Mouse (Mus musculus): ENCODE results near the gene Krt81. TPM values are rescaled to one million over a fixed set of nuclear protein-coding genes. Genes with fewer than 3 reads are reported as not detected.
A peak's percentile ranks its signal among the peaks of the same experiment; 100 is the strongest.

Gene Krt81
- polyA plus RNA-seq, 1 experiment from 2014 or later, result not detected

DNA sequence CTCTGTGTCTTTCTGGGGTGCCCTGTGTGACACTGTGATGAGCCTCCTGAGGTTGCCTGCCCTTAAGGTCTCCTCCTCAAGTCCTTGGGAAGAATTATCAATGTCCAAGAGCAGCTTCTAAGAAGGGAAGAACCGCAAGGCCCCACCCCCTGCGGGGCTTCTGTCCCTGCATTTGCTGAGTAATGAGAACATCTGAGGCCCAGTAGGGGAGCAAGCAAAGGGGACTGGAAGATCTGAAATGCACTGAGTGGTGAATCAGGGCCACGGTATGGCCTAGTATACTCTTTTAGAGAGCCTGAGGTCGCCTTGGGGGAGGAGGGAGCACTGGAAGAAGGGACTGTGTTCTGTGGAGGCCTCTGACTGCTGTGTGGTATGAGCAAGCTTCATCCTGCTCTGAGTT, 18.5 kb upstream of the Krt81 start:
- no peak overlapping the region for H3K4me3 ChIP-seq (ENCODE audit: low read depth, low read length)
- TF ChIP-seq CTCF (IDR thresholded peaks at IDR 0.05) (no peak), EP300 (IDR thresholded peaks at IDR 0.05) (no peak)
- H3K27ac ChIP-seq (ENCODE audit: low read length), result no peak overlapping the region
- no peak overlapping the region for H3K4me2 ChIP-seq (replicated peaks; ENCODE audit: low read depth, low read length)
- no peaks in the 10 kb centered on the region for H3K9me3 ChIP-seq (ENCODE audit: low read length)
- H3K9ac ChIP-seq (replicated peaks; ENCODE audit: low read depth), result no peak overlapping the region
- WGBS, result 36% methylated on average over 4 of the region's 4 CpGs
- H3K36me3 ChIP-seq (ENCODE audit: insufficient read depth, low read length), result no peaks in the 10 kb centered on the region
- no peaks in the 10 kb centered on the region for H3K27me3 ChIP-seq (replicated peaks; ENCODE audit: insufficient read depth, low read length)
- no peaks in the 10 kb centered on the region for H3K4me1 ChIP-seq (ENCODE audit: insufficient read depth, low read depth, low read length)
- DNase-seq (ENCODE audit: low spot score), result no peak
- no peak for ATAC-seq

DNA sequence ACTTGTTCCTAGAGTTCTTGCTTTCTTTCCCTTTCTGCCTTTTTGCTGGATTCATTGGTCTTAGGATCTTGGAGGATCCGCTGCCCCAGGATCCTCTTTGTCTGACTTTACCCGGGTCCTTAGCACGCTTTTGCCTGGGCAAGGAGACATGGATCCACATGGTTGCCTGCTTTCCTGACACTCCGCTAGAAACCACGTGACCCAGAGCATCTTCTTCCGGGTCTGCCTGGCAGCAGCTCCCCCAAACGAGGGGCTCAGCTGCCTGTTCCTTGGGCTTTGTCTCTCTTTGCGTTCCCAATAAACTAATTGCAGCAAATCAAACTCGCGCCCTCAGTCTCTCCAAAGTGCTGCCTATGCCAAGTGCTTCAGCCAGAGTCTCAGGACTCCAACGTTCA, 16.1 kb upstream of the Krt81 start:
- peak overlapping the region; percentile 49 for H3K4me2 ChIP-seq (replicated peaks; ENCODE audit: low read depth, low read length)
- ATAC-seq (no peak), DNase-seq (ENCODE audit: low spot score) (no peak)
- TF ChIP-seq EP300 (IDR thresholded peaks at IDR 0.05) (no peak), CTCF (IDR thresholded peaks at IDR 0.05) (no peak)
- H3K27ac ChIP-seq (ENCODE audit: low read length), result no peak overlapping the region
- no peaks in the 10 kb centered on the region for H3K4me1 ChIP-seq (ENCODE audit: insufficient read depth, low read depth, low read length)
- no peaks in the 10 kb centered on the region for H3K27me3 ChIP-seq (replicated peaks; ENCODE audit: insufficient read depth, low read length)
- no peaks in the 10 kb centered on the region for H3K9me3 ChIP-seq (ENCODE audit: low read length)
- H3K4me3 ChIP-seq (ENCODE audit: low read depth, low read length), result peak overlapping the region; percentile 19; the same call in 1 of the 2 replicates
- no peak overlapping the region for H3K9ac ChIP-seq (replicated peaks; ENCODE audit: low read depth)
- 30% methylated on average over 11 of the region's 11 CpGs for WGBS
- H3K36me3 ChIP-seq (ENCODE audit: insufficient read depth, low read length), result no peaks in the 10 kb centered on the region

DNA sequence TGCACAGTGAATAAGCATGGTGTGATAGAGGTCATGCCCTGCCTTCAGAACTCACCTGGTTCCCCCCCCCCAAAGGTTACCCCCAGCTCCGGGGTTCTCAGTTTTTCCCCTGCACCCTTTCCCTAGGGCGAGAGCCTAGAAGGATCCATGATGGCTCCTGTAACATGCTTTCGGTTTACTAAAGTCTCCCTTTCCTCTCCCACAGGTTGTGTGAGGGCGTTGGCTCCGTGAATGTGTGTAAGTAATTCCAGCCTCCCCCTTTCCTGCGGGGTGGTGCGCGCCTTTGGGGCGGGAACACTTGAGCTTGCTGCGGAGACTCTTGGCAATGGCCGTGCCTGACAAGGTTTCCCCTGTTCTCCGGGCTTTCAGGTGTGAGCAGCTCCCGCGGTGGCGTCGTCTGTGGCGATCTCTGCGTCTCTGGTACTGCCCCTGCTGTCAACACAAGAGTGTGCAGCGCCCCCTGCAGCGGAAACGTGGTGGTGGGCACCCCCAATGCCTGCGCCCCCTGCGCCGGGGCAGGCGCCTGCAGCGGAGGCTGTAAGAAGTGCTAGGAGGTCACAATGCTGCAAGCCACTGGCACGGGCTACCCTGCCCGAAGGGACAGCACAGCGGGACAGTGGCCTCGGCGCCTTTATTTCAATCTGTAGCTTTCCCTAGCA, 15.6 kb upstream of the Krt81 start:
- Histone ChIP-seq H3K4me1 (ENCODE audit: insufficient read depth, low read depth, low read length) (no peaks in the 10 kb centered on the region), H3K4me3 (ENCODE audit: low read depth, low read length) (peak overlapping the region; percentile 19; the same call in 1 of the 2 replicates), H3K36me3 (ENCODE audit: insufficient read depth, low read length) (no peaks in the 10 kb centered on the region), H3K27me3 (replicated peaks; ENCODE audit: insufficient read depth, low read length) (no peaks in the 10 kb centered on the region), H3K27ac (ENCODE audit: low read length) (no peak overlapping the region), H3K9ac (replicated peaks; ENCODE audit: low read depth) (no peak overlapping the region), H3K9me3 (ENCODE audit: low read length) (no peaks in the 10 kb centered on the region), H3K4me2 (replicated peaks; ENCODE audit: low read depth, low read length) (peak overlapping the region; percentile 49)
- TF ChIP-seq EP300 (IDR thresholded peaks at IDR 0.05) (no peak), CTCF (IDR thresholded peaks at IDR 0.05) (peak; percentile 76)
- peak; percentile 55 for DNase-seq (ENCODE audit: low spot score)
- peak; percentile 75 for ATAC-seq
- WGBS, result 6% methylated on average over 31 of the region's 31 CpGs

DNA sequence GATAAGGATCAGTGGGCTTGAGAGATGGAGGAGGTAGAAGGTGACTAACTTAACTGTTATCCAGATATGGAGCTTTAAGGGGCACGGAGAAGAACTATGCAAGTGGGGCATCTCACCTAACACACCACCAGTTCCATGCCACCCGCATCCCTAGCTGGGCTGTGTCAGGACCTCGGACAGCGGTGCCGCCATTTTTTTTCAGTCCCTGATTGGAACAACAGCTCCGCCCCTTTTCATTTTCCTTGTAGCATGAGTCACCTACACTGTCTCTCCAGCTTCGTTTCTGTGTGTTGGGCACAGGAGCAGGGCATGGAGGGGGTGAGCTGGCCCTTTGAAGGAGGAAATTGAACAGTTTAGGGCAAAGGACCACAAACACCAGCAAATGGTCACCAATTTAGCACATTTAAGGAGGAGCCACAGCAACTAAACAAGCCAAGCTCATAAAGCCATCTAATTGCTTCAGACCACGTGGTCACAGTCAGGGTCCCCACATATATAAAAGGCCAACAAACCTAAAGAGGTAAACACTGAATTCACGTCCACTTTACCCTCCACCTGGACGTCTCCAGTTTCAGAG, 9.5 kb upstream of the Krt81 start, which contains the start of gene Krt86:
Gene Krt86 (plus strand): TSS at position 527 of the 577 bp plus-strand sequence.
- H3K27me3 ChIP-seq (replicated peaks; ENCODE audit: insufficient read depth, low read length), result no peaks in the 10 kb centered on the region
- no peaks in the 10 kb centered on the region for H3K36me3 ChIP-seq (ENCODE audit: insufficient read depth, low read length)
- DNase-seq (ENCODE audit: low spot score) (peak; percentile 75), ATAC-seq (peak; percentile 47; the same call in 1 of the 2 replicates)
- H3K4me1 ChIP-seq (ENCODE audit: insufficient read depth, low read depth, low read length), result no peaks in the 10 kb centered on the region
- TF ChIP-seq CTCF (IDR thresholded peaks at IDR 0.05), result no peak
- no peak for TF ChIP-seq EP300 (IDR thresholded peaks at IDR 0.05)
- no peaks in the 10 kb centered on the region for H3K9me3 ChIP-seq (ENCODE audit: low read length)
- no peak within 1 kb of the TSS for H3K27ac ChIP-seq (ENCODE audit: low read length)
- no peak within 1 kb of the TSS for H3K4me3 ChIP-seq (ENCODE audit: low read depth, low read length)
- H3K9ac ChIP-seq (replicated peaks; ENCODE audit: low read depth), result no peak within 1 kb of the TSS
- WGBS, result 25% methylated on average over 10 of the region's 10 CpGs
- no peak within 1 kb of the TSS for H3K4me2 ChIP-seq (replicated peaks; ENCODE audit: low read depth, low read length)

DNA sequence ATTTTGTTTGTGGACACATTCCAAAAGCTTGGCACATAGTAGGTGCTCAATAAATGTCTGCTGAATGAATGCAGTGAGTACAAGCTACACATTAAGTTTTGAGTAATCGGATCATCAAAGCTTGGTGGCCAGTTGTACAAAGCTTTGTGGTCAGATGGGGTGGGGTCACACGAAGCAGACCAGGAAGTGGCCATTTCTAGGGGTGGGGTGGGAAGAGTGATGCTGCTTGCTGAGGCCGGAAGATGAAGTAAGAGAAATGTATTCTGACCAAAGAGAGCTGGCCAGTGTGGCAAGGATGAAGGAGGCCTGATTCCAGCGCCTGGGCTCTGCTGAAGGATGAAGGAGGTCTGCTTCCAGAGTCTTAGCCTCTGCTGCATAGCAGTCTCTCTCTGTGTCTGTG, 5.5 kb upstream of the Krt81 start:
- H3K4me2 ChIP-seq (replicated peaks; ENCODE audit: low read depth, low read length), result no peak overlapping the region
- 66% methylated on average over 4 of the region's 4 CpGs for WGBS
- H3K4me3 ChIP-seq (ENCODE audit: low read depth, low read length), result no peak overlapping the region
- no peaks in the 10 kb centered on the region for H3K9me3 ChIP-seq (ENCODE audit: low read length)
- H3K9ac ChIP-seq (replicated peaks; ENCODE audit: low read depth), result no peak overlapping the region
- no peak for TF ChIP-seq EP300 (IDR thresholded peaks at IDR 0.05)
- TF ChIP-seq CTCF (IDR thresholded peaks at IDR 0.05), result no peak
- H3K36me3 ChIP-seq (ENCODE audit: insufficient read depth, low read length), result no peaks in the 10 kb centered on the region
- no peak for ATAC-seq
- H3K27me3 ChIP-seq (replicated peaks; ENCODE audit: insufficient read depth, low read length), result no peaks in the 10 kb centered on the region
- H3K4me1 ChIP-seq (ENCODE audit: insufficient read depth, low read depth, low read length), result no peaks in the 10 kb centered on the region
- DNase-seq (ENCODE audit: low spot score), result no peak
- H3K27ac ChIP-seq (ENCODE audit: low read length), result no peak overlapping the region

DNA sequence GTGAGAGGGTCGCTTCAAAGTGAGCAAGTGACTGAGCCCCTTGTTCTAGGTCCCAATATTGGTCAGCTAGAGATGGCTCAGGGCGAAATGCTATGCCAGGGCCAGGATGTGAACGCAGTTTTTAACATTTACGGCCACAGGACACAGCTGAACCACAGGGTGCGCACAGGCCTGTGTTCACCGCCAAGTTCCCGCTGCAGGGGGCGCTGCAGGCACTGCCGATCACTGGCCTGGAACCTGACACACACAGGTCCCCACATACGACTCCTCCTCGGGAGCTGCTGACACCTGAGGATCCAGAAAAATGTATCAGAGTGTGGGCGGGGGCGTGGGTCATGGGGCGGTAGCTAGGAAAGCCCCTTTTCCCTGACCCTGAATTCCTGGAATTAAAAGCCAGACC, 4.3 kb downstream of the Krt81 start:
- no peak overlapping the region for H3K9ac ChIP-seq (replicated peaks; ENCODE audit: low read depth)
- H3K27ac ChIP-seq (ENCODE audit: low read length), result no peak overlapping the region
- no peak overlapping the region for H3K4me3 ChIP-seq (ENCODE audit: low read depth, low read length)
- H3K4me1 ChIP-seq (ENCODE audit: insufficient read depth, low read depth, low read length), result no peaks in the 10 kb centered on the region
- no peaks in the 10 kb centered on the region for H3K36me3 ChIP-seq (ENCODE audit: insufficient read depth, low read length)
- no peak for ATAC-seq
- 74% methylated on average over 14 of the region's 14 CpGs for WGBS
- DNase-seq (ENCODE audit: low spot score), result no peak
- H3K27me3 ChIP-seq (replicated peaks; ENCODE audit: insufficient read depth, low read length), result no peaks in the 10 kb centered on the region
- no peak overlapping the region for H3K4me2 ChIP-seq (replicated peaks; ENCODE audit: low read depth, low read length)
- TF ChIP-seq CTCF (IDR thresholded peaks at IDR 0.05) (peak; percentile 34), EP300 (IDR thresholded peaks at IDR 0.05) (no peak)
- H3K9me3 ChIP-seq (ENCODE audit: low read length), result no peaks in the 10 kb centered on the region

Data from lung, postnatal 0 days (tissue).